Mouse (Mus musculus) intestine, postnatal 0 days (tissue): ENCODE measurements around the gene Ccdc148. TPM values are rescaled to one million over a fixed set of nuclear protein-coding genes. Genes with fewer than 3 reads are reported as not detected.

Source experiments
- ATAC-seq: fragments of 200-750 bp; cut with Nextera tagmentation; 2 replicates; pipeline ENCODE4 v1.8.0; 2017; ENCODE audit warnings: mild to moderate bottlenecking, moderate TSS enrichment, moderate library complexity
- H3K27ac ChIP-seq: fragments of 300-500 bp; sonication (generic); 2 replicates; pipeline ENCODE4 v1.5.1; 2014; ENCODE audit warnings: mild to moderate bottlenecking, low read depth, low read length, moderate library complexity
- H3K27me3 ChIP-seq: fragments of 300-500 bp; sonication (generic); replicated peaks from 2 replicates; pipeline ENCODE4 v1.6.1; 2014; ENCODE audit warnings: low read length, mixed read lengths; ENCODE audit not compliant: control insufficient read depth, insufficient read depth
- H3K36me3 ChIP-seq: fragments of 300-500 bp; sonication (generic); 2 replicates; pipeline ENCODE4 v1.6.1; 2014; ENCODE audit warnings: mild to moderate bottlenecking, moderate library complexity; ENCODE audit not compliant: control insufficient read depth, insufficient read depth
- H3K4me1 ChIP-seq: fragments of 300-500 bp; sonication (generic); replicated peaks from 2 replicates; pipeline ENCODE4 v1.6.1; 2014; ENCODE audit warnings: antibody characterized with exemption, low read length, mixed read lengths; ENCODE audit not compliant: control insufficient read depth, insufficient read depth
- H3K4me2 ChIP-seq: fragments of 300-500 bp; sonication (generic); replicated peaks from 2 replicates; pipeline ENCODE4 v1.6.1; 2014; ENCODE audit warnings: low read depth, mild to moderate bottlenecking, moderate library complexity
- H3K4me3 ChIP-seq: fragments of 300-500 bp; sonication (generic); 2 replicates; pipeline ENCODE4 v1.5.1; 2014; ENCODE audit warnings: low read depth, low read length
- H3K9ac ChIP-seq: fragments of 300-500 bp; sonication (generic); 2 replicates; pipeline ENCODE4 v1.6.1; 2014; ENCODE audit warnings: mild to moderate bottlenecking, low read depth, low read length
- H3K9me3 ChIP-seq: fragments of 300-500 bp; sonication (generic); 2 replicates; pipeline ENCODE4 v1.6.1; 2016; ENCODE audit warnings: mixed run types; ENCODE audit not compliant: control insufficient read depth
- CTCF ChIP-seq: sonication (generic); IDR thresholded peaks from 2 replicates; pipeline ENCODE4 v1.5.1; 2016; ENCODE audit warnings: low read depth, mild to moderate bottlenecking, control low read depth, antibody characterized with exemption, moderate library complexity
- WGBS: fragments of 180-500 bp; shearing (Covaris S2); extraction: QIAGEN DNeasy Blood & Tissue Kit; methylation state at CpG from one replicate; pipeline ENCODE4 v1.1.7; 2014; 5-methylcytosine and 5-hydroxymethylcytosine counted together
- polyA plus RNA-seq: library from polyadenylated mRNA; unstranded; fragments of >200 nt; fragmentation: Nextera tagmentation; extraction: Ambion mirVana; gene quantifications from 2 replicates; pipeline ENCODE4 v1.2.1, GENCODE M21; 2015

Ccdc148 gene
- polyA plus RNA-seq, 1 experiment from 2014 or later: 0.81 TPM

DNA sequence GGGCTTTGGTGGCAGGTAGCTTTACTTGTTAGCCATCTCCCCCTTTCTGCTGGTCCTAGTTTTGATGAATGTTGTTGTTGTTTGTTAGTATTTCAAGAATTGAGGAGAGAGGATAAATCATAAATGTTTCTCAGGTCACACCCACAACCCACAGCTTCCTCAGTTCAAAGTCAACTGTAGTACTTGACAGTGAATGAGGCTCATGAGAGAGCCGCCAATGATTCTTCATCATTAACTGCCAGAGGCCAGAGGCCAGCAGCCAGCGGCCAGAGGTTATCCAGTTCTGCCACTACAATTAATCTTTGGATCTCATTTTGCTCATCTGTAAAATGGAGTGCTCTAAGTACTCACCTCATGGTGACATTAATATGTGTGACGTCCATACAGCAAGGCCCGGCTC is 6.5 kb upstream of the Ccdc148 start:
- Histone ChIP-seq H3K27ac (no peak overlapping the region), H3K4me3 (no peak overlapping the region), H3K4me2 (no peak overlapping the region), H3K36me3 (no peaks in the 10 kb centered on the region), H3K4me1 (peaks cover 15% of the 10 kb centered on the region; the same call in 1 of the 2 replicates), H3K9me3 (no peaks in the 10 kb centered on the region), H3K27me3 (no peaks in the 10 kb centered on the region), H3K9ac (no peak overlapping the region)
- no peak for TF ChIP-seq CTCF
- 52% methylated on average over 4 of the region's 4 CpGs for WGBS
- ATAC-seq: no peak

DNA sequence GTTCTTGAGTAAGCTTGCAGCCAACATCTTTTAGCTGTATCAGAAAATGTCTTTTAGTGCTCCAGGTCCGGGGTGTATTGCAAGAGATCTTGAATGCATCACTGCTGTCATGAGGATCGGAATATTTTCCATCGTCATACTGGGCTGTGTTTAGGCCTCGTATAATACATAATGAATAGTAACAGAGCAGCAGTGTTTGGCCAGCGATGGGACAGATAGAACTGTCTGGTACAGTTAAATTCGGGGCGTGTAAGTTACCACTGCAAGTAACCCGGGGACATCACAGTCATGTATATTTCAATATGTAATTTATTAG is 1.8 kb upstream of the Ccdc148 start:
- Histone ChIP-seq H3K4me3 (peak overlapping the region; percentile 93), H3K4me2 (peak overlapping the region; percentile 91)

DNA sequence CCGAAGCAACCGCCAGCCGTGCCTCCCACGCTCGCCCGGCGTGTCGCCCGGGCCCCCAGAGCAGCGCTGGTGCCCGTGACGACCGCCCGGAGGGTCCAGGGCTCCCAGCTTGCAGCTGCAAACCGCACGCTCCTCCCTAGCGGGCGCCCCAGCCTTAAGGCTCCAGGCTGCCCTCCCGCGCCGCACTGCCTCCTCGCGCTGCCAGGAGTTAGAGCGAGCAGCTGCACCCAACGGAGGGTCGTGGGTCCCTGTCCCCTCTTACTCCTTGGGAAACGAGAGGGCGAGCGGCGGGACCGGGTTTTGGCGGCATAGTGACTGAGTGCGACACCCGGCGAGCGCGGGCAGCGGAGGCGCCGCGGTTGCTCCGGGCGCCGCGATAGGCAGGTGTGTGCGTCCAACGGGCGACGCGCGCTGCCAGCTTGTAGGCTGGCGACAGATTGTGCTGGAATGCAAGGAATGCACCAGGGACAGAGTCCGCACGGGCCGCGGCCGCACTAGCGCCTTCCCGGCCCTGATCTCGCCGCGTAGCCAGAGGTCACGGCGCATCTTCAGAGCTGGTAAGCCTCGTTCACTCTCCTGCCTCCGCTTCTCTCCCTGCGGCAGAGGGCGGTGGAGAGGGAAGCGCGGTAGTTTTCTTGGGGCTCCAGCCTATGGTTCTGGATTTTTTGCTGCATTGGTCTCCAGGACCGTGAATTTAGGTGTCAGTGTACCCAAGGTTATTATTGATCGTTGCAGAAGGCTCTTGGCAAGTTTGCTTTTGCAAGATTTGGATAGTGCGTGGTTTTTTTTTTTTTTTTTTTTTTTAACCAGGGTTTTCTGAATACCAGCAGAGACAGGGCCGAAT is 1.2 kb upstream of the Ccdc148 start:
- Histone ChIP-seq H3K9ac (peak overlapping the region; percentile 81), H3K4me2 (peak overlapping the region; percentile 91), H3K36me3 (no peaks in the 10 kb centered on the region), H3K4me3 (peak overlapping the region; percentile 93), H3K27me3 (no peaks in the 10 kb centered on the region), H3K9me3 (no peaks in the 10 kb centered on the region), H3K4me1 (peaks cover 7% of the 10 kb centered on the region; the same call in 1 of the 2 replicates), H3K27ac (peak overlapping the region; percentile 92)
- peak; percentile 69 for ATAC-seq
- TF ChIP-seq CTCF: peak; percentile 71
- WGBS: under 1% methylated on average over 73 of the region's 74 CpGs

More for the DNA sequence above, 1.8 kb upstream of the Ccdc148 start:
- no peaks in the 10 kb centered on the region for H3K9me3 ChIP-seq
- no peak overlapping the region for H3K9ac ChIP-seq
- no peak for TF ChIP-seq CTCF
- peaks cover 9% of the 10 kb centered on the region; the same call in 1 of the 2 replicates for H3K4me1 ChIP-seq
- 16% methylated on average over 8 of the region's 8 CpGs for WGBS
- no peak overlapping the region for H3K27ac ChIP-seq
- H3K27me3 ChIP-seq: no peaks in the 10 kb centered on the region
- no peak for ATAC-seq
- no peaks in the 10 kb centered on the region for H3K36me3 ChIP-seq

DNA sequence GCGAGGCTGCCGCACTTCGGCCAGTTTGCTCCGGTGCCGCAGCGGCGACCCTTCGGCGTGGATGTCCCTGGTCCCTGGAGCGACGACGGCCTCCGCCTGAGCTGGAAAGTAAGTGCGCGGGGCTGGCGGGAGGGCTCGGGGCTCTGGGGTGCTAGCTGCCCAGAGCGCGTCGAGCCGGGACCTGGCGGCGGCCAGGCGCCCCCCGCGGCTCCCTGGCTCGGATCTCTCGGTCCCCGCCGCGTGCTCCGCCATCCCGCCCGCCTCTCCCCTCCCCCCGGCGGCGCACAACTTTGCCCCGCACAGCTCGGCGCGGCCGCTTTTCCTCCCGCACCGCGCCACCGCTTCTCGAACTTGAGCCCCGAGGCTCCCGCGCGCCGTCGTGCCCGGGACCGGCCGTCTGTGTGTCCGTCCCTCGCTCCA is 548 bp upstream of the Ccdc148 start:
- peak overlapping the region; percentile 92 for H3K27ac ChIP-seq
- peak overlapping the region; percentile 81 for H3K9ac ChIP-seq
- peak overlapping the region; percentile 91 for H3K4me2 ChIP-seq
- H3K36me3 ChIP-seq: no peaks in the 10 kb centered on the region
- peaks cover 6% of the 10 kb centered on the region; the same call in 1 of the 2 replicates for H3K4me1 ChIP-seq
- no peak for TF ChIP-seq CTCF
- ATAC-seq: peak; percentile 17
- no peaks in the 10 kb centered on the region for H3K9me3 ChIP-seq
- under 1% methylated on average over 23 of the region's 58 CpGs for WGBS
- no peaks in the 10 kb centered on the region for H3K27me3 ChIP-seq
- peak overlapping the region; percentile 93 for H3K4me3 ChIP-seq

DNA sequence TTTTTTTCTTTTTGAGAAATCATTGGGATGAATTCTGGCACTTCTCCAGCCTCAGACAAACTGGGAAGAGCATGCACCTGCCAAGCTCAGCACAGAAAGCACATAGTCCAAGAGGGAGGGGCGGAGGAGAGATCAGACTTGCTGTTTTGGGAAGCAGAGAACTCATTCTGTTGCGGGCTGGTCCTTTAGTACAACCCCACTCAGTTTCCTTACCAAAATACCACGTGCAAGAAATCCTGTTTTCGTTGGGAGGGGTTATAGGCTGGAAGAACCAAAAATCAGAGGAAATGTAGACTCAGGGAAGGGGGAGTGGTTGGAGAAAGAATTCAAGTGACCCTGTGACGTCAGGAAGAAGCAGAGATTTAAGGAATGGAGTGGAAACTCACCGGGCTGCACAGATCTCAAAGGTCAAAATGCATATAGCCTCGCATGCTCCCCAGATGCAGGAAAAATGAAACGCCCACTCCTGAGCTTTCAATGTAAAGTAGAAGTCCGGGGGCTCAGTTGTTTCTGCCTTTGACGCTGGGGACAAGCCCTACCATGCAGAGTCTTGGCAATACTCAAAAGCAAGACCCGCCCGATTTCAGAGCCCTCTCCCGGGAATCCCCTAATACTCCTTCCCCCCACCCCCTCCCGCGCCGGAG is 400 bp downstream of the Ccdc148 start:
- TF ChIP-seq CTCF: no peak
- Histone ChIP-seq H3K9me3 (no peaks in the 10 kb centered on the region), H3K9ac (no peak overlapping the region), H3K27me3 (no peaks in the 10 kb centered on the region), H3K4me2 (peak overlapping the region; percentile 91), H3K27ac (peak overlapping the region; percentile 92), H3K4me1 (peaks cover 6% of the 10 kb centered on the region; the same call in 1 of the 2 replicates), H3K4me3 (peak overlapping the region; percentile 93), H3K36me3 (no peaks in the 10 kb centered on the region)
- peak; percentile 19 for ATAC-seq
- 0% methylated on average over 16 of the region's 16 CpGs for WGBS

DNA sequence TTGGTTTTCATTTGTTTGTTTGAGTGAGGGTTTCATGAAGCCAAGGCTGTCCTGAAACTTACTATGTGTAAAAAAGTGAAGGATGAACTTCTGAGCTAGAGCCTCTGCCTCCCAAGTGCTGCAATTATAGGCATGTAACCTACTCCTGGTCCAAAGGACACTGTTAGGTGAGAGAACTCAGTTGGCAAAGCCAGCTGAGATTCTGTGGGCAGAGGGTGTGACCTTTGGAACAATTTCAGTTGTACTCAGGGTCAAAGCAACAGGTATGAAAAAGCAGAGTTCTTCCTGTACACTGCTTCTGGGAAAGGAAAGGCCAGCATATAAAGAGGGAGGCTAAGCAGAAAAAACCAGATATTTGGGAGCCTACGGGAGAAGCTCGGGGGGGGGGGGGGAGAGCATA is 2.4 kb downstream of the Ccdc148 start:
- no peak for TF ChIP-seq CTCF
- Histone ChIP-seq H3K27me3 (no peaks in the 10 kb centered on the region), H3K4me1 (peaks cover 4% of the 10 kb centered on the region; the same call in 1 of the 2 replicates), H3K4me2 (no peak overlapping the region), H3K4me3 (no peak overlapping the region), H3K36me3 (no peaks in the 10 kb centered on the region), H3K27ac (peak overlapping the region; percentile 41; the same call in 1 of the 2 replicates), H3K9ac (no peak overlapping the region), H3K9me3 (no peaks in the 10 kb centered on the region)
- ATAC-seq: peak; percentile 51
- whole genome bisulfite sequencing: 27% methylated on average over 2 of the region's 2 CpGs
